Mouse (Mus musculus) brain, embryonic 14.5 days (tissue): ENCODE results near the gene Olfr453.

Source experiments
- CTCF ChIP-seq: fragments of 200-500 bp; IDR thresholded peaks from 2 replicates; pipeline ENCODE4 v1.5.1; 2012; ENCODE audit warnings: inconsistent platforms, mild to moderate bottlenecking, moderate library complexity, borderline replicate concordance; ENCODE audit not compliant: insufficient read depth, insufficient read length; ENCODE audit errors: extremely low read depth
- POLR2A ChIP-seq: fragments of 200-500 bp; IDR thresholded peaks from 2 replicates; pipeline ENCODE4 v1.6.1; 2012; ENCODE audit warnings: mild to moderate bottlenecking, inconsistent platforms, borderline replicate concordance; ENCODE audit not compliant: poor library complexity, insufficient read depth, insufficient read length, severe bottlenecking; ENCODE audit errors: extremely low read depth

GRCm38 (mm10) chr6:42794982-42795381 is 55.8 kb downstream of the Olfr453 start:
- TF ChIP-seq POLR2A (no peak), CTCF (no peak)
